Mouse (Mus musculus) forebrain, embryonic 15.5 days (tissue): ENCODE data around the gene Mapk1ip1l. TPM values are rescaled to one million over a fixed set of nuclear protein-coding genes. Genes with fewer than 3 reads are reported as not detected.

Experiments used
- ATAC-seq: fragments of 200-750 bp; cut with Nextera tagmentation; replicated peaks from 2 replicates; pipeline ENCODE4 v1.8.0; 2017; ENCODE audit warnings: mild to moderate bottlenecking, moderate TSS enrichment, moderate library complexity
- H3K27ac ChIP-seq: fragments of 300-500 bp; sonication (generic); replicated peaks from 2 replicates; pipeline ENCODE4 v1.5.1; 2015; ENCODE audit warnings: mild to moderate bottlenecking, inconsistent platforms
- H3K27me3 ChIP-seq: fragments of 300-500 bp; sonication (generic); 2 replicates; pipeline ENCODE4 v1.6.1; 2015; ENCODE audit warnings: inconsistent platforms
- H3K36me3 ChIP-seq: fragments of 300-500 bp; sonication (generic); 2 replicates; pipeline ENCODE4 v1.6.1; 2015; ENCODE audit warnings: mild to moderate bottlenecking, inconsistent platforms
- H3K4me1 ChIP-seq: fragments of 300-500 bp; sonication (generic); 2 replicates; pipeline ENCODE4 v1.6.1; 2015; ENCODE audit warnings: inconsistent platforms
- H3K4me2 ChIP-seq: fragments of 300-500 bp; sonication (generic); replicated peaks from 2 replicates; pipeline ENCODE4 v1.6.1; 2015; ENCODE audit warnings: mild to moderate bottlenecking, inconsistent platforms
- H3K4me3 ChIP-seq: fragments of 300-500 bp; sonication (generic); 2 replicates; pipeline ENCODE4 v1.5.1; 2015; ENCODE audit warnings: mild to moderate bottlenecking, inconsistent platforms
- H3K9ac ChIP-seq: fragments of 300-500 bp; sonication (generic); replicated peaks from 2 replicates; pipeline ENCODE4 v1.6.1; 2015; ENCODE audit warnings: mild to moderate bottlenecking, inconsistent platforms
- H3K9me3 ChIP-seq: fragments of 300-500 bp; sonication (generic); 2 replicates; pipeline ENCODE4 v1.6.1; 2016; ENCODE audit warnings: inconsistent platforms
- WGBS: fragments of 180-500 bp; shearing (Covaris S2); methylation state at CpG from one replicate; pipeline ENCODE4 v1.1.7; 2015; ENCODE audit warnings: mixed read lengths; 5-methylcytosine and 5-hydroxymethylcytosine counted together
- polyA plus RNA-seq: library from polyadenylated mRNA; unstranded; fragments of >200 nt; fragmentation: Nextera tagmentation; extraction: Ambion mirVana; gene quantifications from 2 replicates; pipeline ENCODE4 v1.2.1, GENCODE M21; 2015

Gene Mapk1ip1l
- polyA plus RNA-seq, result 58.8 and 59.7 TPM in 2 replicates

- WGBS, result under 1% methylated on average over 34 of the region's 34 CpGs
- ATAC-seq, result peak; percentile 87
- no peaks in the 10 kb centered on the region for H3K9me3 ChIP-seq
Observed at GRCm38 (mm10) chr14:47297785-47298407, at the start of gene Mapk1ip1l. Mapk1ip1l (plus strand) TSS chr14:47298266.

DNA sequence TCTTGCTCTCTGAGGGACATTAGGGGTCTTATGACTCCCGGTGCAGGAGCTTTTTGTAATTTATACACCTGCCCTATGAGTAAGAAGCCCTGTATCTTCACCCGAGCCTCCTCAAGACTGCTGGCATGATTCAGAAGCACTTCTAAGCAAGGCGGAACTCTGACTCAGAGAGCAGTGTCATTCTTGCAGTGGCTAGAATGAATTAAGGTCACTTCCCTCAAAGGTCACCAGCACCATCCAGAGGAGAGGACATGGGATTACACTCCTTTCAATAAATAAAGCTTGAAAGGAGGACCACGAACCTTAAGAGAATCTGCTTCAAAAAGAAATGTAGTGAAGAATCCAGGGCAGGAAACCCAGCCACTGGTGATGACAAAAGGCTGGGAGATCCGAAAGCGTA is 48.2 kb upstream of the Mapk1ip1l start:
- Histone ChIP-seq H3K4me1 (no peaks in the 10 kb centered on the region), H3K4me3 (no peak overlapping the region), H3K36me3 (peaks cover 27% of the 10 kb centered on the region), H3K9me3 (no peaks in the 10 kb centered on the region), H3K4me2 (no peak overlapping the region), H3K27ac (no peak overlapping the region), H3K27me3 (no peaks in the 10 kb centered on the region), H3K9ac (no peak overlapping the region)
- no peak for ATAC-seq
- WGBS, result 89% methylated on average over 6 of the region's 6 CpGs

More at GRCm38 (mm10) chr14:47297785-47298407, at the start of gene Mapk1ip1l:
- no peaks in the 10 kb centered on the region for H3K36me3 ChIP-seq
- peaks cover 26% of the 10 kb centered on the region for H3K4me1 ChIP-seq
- peak within 1 kb of the TSS; percentile 98 for H3K27ac ChIP-seq
- H3K27me3 ChIP-seq, result no peaks in the 10 kb centered on the region
- peak within 1 kb of the TSS; percentile 99 for H3K9ac ChIP-seq
- peak within 1 kb of the TSS; percentile 58 for H3K4me2 ChIP-seq
- H3K4me3 ChIP-seq, result peak within 1 kb of the TSS; percentile 99

DNA sequence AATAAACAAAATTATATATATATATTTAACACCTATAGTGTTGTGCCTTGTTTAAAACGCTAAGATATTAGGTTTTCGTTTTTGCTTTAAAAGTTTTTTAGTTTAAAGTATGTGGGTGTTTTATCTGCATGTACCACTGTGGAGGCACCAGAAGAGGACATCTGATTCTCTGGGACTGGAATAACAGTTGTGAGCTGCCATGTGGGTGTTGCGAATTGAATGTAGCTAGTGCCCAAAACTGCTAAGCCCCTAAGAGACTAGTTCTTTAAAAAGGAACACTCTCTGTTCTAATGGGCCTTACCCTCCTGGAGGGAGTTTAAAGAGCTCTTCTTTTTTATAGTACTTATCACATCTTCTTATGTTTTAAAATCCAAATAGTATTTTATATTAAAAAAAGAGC is 33.2 kb upstream of the Mapk1ip1l start:
- no peak for ATAC-seq
- no peaks in the 10 kb centered on the region for H3K27me3 ChIP-seq
- no peak overlapping the region for H3K9ac ChIP-seq
- H3K36me3 ChIP-seq, result peaks cover 31% of the 10 kb centered on the region
- H3K4me1 ChIP-seq, result no peaks in the 10 kb centered on the region
- no peak overlapping the region for H3K27ac ChIP-seq
- no peak overlapping the region for H3K4me3 ChIP-seq
- H3K9me3 ChIP-seq, result no peaks in the 10 kb centered on the region
- WGBS, result 96% methylated on average over 3 of the region's 3 CpGs
- H3K4me2 ChIP-seq, result no peak overlapping the region

DNA sequence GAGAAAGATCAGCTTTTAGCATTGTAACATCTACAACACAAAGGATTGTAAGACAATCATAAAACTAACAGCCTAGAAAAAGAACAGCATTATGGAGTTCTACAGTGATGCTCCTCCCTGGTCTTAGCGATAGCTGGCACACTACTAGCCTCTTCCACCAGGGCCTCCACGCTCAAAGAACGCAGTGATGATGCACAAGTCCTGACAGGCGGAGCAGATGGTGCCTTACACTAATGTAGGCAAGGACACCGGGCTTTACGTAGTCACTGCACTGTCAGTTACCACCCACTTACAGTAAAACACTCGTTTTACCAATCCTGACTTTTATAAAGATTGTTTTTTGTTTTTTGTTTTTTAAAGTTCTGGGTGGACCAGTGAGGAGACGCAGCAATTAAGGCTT is 32.2 kb upstream of the Mapk1ip1l start:
- Histone ChIP-seq H3K4me2 (no peak overlapping the region), H3K9me3 (no peaks in the 10 kb centered on the region), H3K4me1 (no peaks in the 10 kb centered on the region), H3K27ac (no peak overlapping the region), H3K36me3 (peaks cover 26% of the 10 kb centered on the region), H3K4me3 (no peak overlapping the region), H3K9ac (no peak overlapping the region), H3K27me3 (no peaks in the 10 kb centered on the region)
- WGBS, result 91% methylated on average over 8 of the region's 8 CpGs
- no peak for ATAC-seq

DNA sequence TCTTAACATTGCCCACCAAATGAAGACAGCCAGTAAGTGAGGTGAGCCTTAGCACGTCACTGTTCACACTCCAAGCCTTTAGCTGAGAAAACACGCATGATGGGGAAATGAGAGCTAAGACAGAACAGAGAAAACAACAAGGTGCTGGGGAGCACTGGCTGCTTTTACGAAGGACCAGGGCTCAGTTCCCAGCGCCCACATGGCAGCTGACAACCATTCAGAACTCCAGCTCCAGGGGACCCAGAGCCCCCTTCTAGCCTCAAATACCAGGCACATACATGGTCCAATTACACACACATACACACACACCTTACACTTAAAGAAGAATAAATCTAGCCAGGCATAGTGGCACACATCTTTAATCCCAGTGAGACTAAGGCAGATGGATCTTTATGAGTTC is 29.0 kb upstream of the Mapk1ip1l start:
- ATAC-seq, result no peak
- Histone ChIP-seq H3K4me1 (no peaks in the 10 kb centered on the region), H3K27ac (no peak overlapping the region), H3K4me3 (no peak overlapping the region), H3K36me3 (peaks cover 33% of the 10 kb centered on the region), H3K9me3 (no peaks in the 10 kb centered on the region), H3K4me2 (no peak overlapping the region), H3K9ac (no peak overlapping the region), H3K27me3 (no peaks in the 10 kb centered on the region)
- WGBS, result 99% methylated on average over 4 of the region's 4 CpGs

GRCm38 (mm10) chr14:47269706-47270105 is 28.4 kb upstream of the Mapk1ip1l start:
- H3K9ac ChIP-seq, result no peak overlapping the region
- WGBS, result 95% methylated on average over 2 of the region's 2 CpGs
- H3K4me3 ChIP-seq, result no peak overlapping the region
- ATAC-seq, result no peak
- H3K36me3 ChIP-seq, result peaks cover 33% of the 10 kb centered on the region
- H3K27me3 ChIP-seq, result no peaks in the 10 kb centered on the region
- no peak overlapping the region for H3K27ac ChIP-seq
- H3K9me3 ChIP-seq, result no peaks in the 10 kb centered on the region
- H3K4me1 ChIP-seq, result 0 out of 2 replicates have a peak, but pooled peaks cover 6% of the 10 kb centered on the region
- H3K4me2 ChIP-seq, result no peak overlapping the region

DNA sequence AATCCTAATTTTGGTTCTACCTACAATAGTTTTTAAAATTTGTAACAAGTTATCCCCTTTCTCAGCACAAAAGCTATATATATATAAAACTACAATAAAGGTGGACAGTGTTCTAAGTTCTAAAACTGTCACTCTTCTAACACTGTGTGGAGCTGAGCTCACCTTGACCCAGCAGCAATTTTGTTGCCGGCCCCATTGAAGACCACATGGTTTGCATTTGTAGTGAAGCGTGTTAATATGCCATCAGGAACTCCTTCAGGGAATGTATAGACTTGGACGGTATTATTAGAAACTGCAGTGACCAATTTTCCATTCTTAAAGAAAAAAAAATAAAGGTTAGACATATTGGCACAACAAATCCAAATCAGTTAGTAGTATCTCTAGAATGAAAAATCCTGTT is 24.3 kb upstream of the Mapk1ip1l start:
- Histone ChIP-seq H3K4me3 (no peak overlapping the region), H3K4me2 (no peak overlapping the region), H3K9ac (no peak overlapping the region), H3K27me3 (no peaks in the 10 kb centered on the region), H3K4me1 (peaks cover 26% of the 10 kb centered on the region), H3K27ac (no peak overlapping the region), H3K9me3 (no peaks in the 10 kb centered on the region), H3K36me3 (peaks cover 18% of the 10 kb centered on the region)
- ATAC-seq, result no peak
- WGBS, result 77% methylated on average over 3 of the region's 3 CpGs

DNA sequence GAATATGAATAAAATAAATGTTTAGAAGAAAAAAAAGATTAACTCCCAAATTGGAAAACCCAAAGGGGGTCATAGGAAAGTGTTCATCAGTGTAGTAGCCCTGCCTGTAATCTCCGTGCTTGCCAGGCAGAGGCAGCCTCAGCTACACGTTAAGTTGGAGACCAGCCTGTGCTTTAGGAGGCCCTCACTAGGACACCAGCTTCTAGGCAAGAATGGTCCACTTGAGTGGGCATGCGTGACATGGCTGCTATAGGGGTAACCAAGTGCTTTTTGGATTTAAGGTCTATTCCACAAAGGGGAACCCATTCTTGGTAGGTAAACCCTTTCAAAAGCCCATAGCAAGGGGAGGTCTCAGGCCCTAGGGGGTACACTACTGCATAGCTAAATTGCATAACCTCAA is 22.6 kb upstream of the Mapk1ip1l start:
- WGBS, result 20% methylated on average over 3 of the region's 3 CpGs
- no peaks in the 10 kb centered on the region for H3K9me3 ChIP-seq
- no peaks in the 10 kb centered on the region for H3K27me3 ChIP-seq
- peak overlapping the region; percentile 79 for H3K4me3 ChIP-seq
- peaks cover 7% of the 10 kb centered on the region for H3K36me3 ChIP-seq
- no peak for ATAC-seq
- H3K9ac ChIP-seq, result no peak overlapping the region
- H3K4me1 ChIP-seq, result peaks cover 26% of the 10 kb centered on the region
- no peak overlapping the region for H3K27ac ChIP-seq
- peak overlapping the region; percentile 85 for H3K4me2 ChIP-seq

DNA sequence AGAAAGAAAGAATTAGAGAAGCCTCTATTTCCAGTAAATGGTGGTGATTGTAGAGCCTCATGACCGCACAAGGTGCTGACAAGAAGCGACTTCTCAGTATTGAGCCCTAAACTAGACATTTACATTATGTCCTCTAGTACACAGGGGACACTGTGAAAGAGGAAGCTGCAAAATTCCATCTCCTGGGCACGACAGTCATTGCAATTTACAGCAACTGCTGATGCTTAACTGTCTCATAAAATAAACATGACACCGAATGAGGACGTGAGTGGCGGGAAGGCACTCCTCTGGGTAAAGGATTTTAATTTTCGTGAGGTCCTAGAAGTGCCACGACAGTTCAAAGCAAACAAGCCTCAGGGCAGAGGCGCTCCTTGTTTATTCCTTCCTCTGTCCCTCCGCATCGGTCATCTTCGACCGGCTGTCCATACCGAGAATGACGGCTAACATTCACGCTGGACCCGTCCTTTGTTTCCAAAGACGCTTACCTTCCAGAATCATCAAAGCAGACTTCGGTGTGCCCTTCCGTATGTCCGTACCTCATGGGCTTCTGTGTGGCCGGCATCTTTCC is 21.9 kb upstream of the Mapk1ip1l start:
- Histone ChIP-seq H3K36me3 (peaks cover 6% of the 10 kb centered on the region), H3K27ac (peak overlapping the region; percentile 91), H3K9ac (peak overlapping the region; percentile 80), H3K4me3 (peak overlapping the region; percentile 79), H3K4me1 (peaks cover 26% of the 10 kb centered on the region), H3K4me2 (peak overlapping the region; percentile 85), H3K27me3 (no peaks in the 10 kb centered on the region), H3K9me3 (no peaks in the 10 kb centered on the region)
- peak; percentile 9 for ATAC-seq
- 2% methylated on average over 22 of the region's 22 CpGs for WGBS

- under 1% methylated on average over 73 of the region's 77 CpGs for WGBS
- peaks cover 26% of the 10 kb centered on the region for H3K4me1 ChIP-seq
- H3K36me3 ChIP-seq, result peaks cover 4% of the 10 kb centered on the region
- H3K9me3 ChIP-seq, result no peaks in the 10 kb centered on the region
- H3K9ac ChIP-seq, result peak within 1 kb of the TSS; percentile 80
- peak; percentile 97 for ATAC-seq
- peak within 1 kb of the TSS; percentile 85 for H3K4me2 ChIP-seq
- H3K27ac ChIP-seq, result peak within 1 kb of the TSS; percentile 91
- no peaks in the 10 kb centered on the region for H3K27me3 ChIP-seq
- peak within 1 kb of the TSS; percentile 79 for H3K4me3 ChIP-seq
Observed at GRCm38 (mm10) chr14:47276637-47277393, 21.3 kb upstream of the Mapk1ip1l start, which contains the start of the genes Wdhd1 and Socs4. Wdhd1 (minus strand) TSS chr14:47276857. Socs4 (plus strand) TSS chr14:47276931.

GRCm38 (mm10) chr14:47279058-47279457 is 19.0 kb upstream of the Mapk1ip1l start:
- Histone ChIP-seq H3K4me2 (no peak overlapping the region), H3K27me3 (no peaks in the 10 kb centered on the region), H3K9me3 (no peaks in the 10 kb centered on the region), H3K27ac (no peak overlapping the region), H3K4me3 (no peak overlapping the region), H3K36me3 (no peaks in the 10 kb centered on the region), H3K9ac (no peak overlapping the region), H3K4me1 (peaks cover 26% of the 10 kb centered on the region)
- ATAC-seq, result no peak
- WGBS, result 72% methylated on average over 2 of the region's 2 CpGs

DNA sequence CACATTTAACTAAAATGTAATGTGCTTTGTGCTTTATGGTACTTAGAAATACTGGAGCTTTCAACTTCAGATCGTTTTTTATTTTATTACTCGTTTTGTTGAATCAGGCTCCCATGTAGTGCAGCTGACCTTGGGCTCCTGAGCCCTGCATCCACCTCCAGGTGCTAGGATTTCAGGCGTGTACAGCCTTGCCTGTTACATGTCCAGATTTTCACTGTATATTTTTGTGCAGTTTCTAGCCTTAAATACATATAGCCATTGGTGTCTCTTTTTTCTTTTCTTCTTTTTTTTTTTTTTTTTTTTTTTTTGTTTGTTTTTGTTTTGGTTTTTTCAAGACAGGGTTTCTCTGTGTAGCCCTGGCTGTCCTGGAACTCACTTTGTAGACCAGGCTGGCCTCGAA is 16.5 kb upstream of the Mapk1ip1l start:
- Histone ChIP-seq H3K4me1 (peaks cover 11% of the 10 kb centered on the region), H3K36me3 (no peaks in the 10 kb centered on the region), H3K27ac (no peak overlapping the region), H3K4me3 (no peak overlapping the region), H3K9me3 (no peaks in the 10 kb centered on the region), H3K9ac (no peak overlapping the region), H3K27me3 (no peaks in the 10 kb centered on the region), H3K4me2 (no peak overlapping the region)
- whole genome bisulfite sequencing, result 95% methylated on average over 4 of the region's 4 CpGs
- no peak for ATAC-seq
